Mouse (Mus musculus): ENCODE measurements around the gene Slc15a4.

- TF ChIP-seq CTCF (IDR thresholded peaks at IDR 0.05; ENCODE audit: extremely low read depth, insufficient read depth, low read length) (no peak), POLR2A (IDR thresholded peaks at IDR 0.05; ENCODE audit: extremely low read depth, insufficient read depth, low read length) (no peak)
These were observed 71.6 kb downstream of the Slc15a4 start for GRCm38 (mm10) chr5:127561086-127561485.

Data from cortical plate, adult 2 months (tissue).